Mouse (Mus musculus) ES-Bruce4 (cell line): ENCODE data around the gene Zbtb20. TPM values are rescaled to one million over a fixed set of nuclear protein-coding genes. Genes with fewer than 3 reads are reported as not detected.

Experiments
- H3K27ac ChIP-seq: 2 replicates; pipeline ENCODE4 v1.5.1; 2012; ENCODE audit warnings: low read length, inconsistent platforms; ENCODE audit not compliant: insufficient read depth
- H3K27me3 ChIP-seq: 2 replicates; pipeline ENCODE4 v1.6.1; 2012; ENCODE audit warnings: mild to moderate bottlenecking, low read length, inconsistent platforms; ENCODE audit not compliant: control insufficient read depth, poor library complexity, insufficient read depth, severe bottlenecking
- H3K36me3 ChIP-seq: 2 replicates; pipeline ENCODE4 v1.6.1; 2012; ENCODE audit warnings: inconsistent platforms, mild to moderate bottlenecking, low read length, moderate library complexity; ENCODE audit not compliant: control insufficient read depth, poor library complexity, insufficient read depth, severe bottlenecking
- H3K4me1 ChIP-seq: one replicate; pipeline ENCODE4 v1.8.1; 2011; ENCODE audit warnings: low read length; ENCODE audit not compliant: control insufficient read depth, insufficient read depth
- H3K4me3 ChIP-seq: 2 replicates; pipeline ENCODE4 v1.5.1; 2011; ENCODE audit warnings: low read depth, mild to moderate bottlenecking, low read length
- H3K9ac ChIP-seq: 2 replicates; pipeline ENCODE4 v1.6.1; 2012; ENCODE audit warnings: low read depth, mild to moderate bottlenecking, inconsistent platforms; ENCODE audit not compliant: poor library complexity, severe bottlenecking
- H3K9me3 ChIP-seq: replicated peaks from 2 replicates; pipeline ENCODE4 v1.6.1; 2012; ENCODE audit warnings: mild to moderate bottlenecking, low read length, inconsistent platforms; ENCODE audit not compliant: control insufficient read depth, poor library complexity, insufficient read depth, severe bottlenecking
- CTCF ChIP-seq: IDR thresholded peaks from one replicate; pipeline ENCODE4 v1.8.1; 2011; ENCODE audit warnings: low read depth, low read length
- EP300 ChIP-seq: IDR thresholded peaks from 2 replicates; pipeline ENCODE4 v1.6.1; 2011; ENCODE audit warnings: low read depth, low read length; ENCODE audit not compliant: insufficient read depth
- POLR2A ChIP-seq: IDR thresholded peaks from one replicate; pipeline ENCODE4 v1.8.1; 2011; ENCODE audit warnings: low read length; ENCODE audit not compliant: insufficient read depth
- polyA plus RNA-seq: library from polyadenylated mRNA; stranded (reverse); fragments of >200 nt; gene quantifications from 2 replicates; pipeline ENCODE4 v1.2.4, GENCODE M21; 2011; ENCODE audit warnings: low read depth; ENCODE audit not compliant: missing spikeins, insufficient read depth, insufficient read length

Zbtb20 gene
- polyA plus RNA-seq, 1 experiment = 9.9 TPM

DNA sequence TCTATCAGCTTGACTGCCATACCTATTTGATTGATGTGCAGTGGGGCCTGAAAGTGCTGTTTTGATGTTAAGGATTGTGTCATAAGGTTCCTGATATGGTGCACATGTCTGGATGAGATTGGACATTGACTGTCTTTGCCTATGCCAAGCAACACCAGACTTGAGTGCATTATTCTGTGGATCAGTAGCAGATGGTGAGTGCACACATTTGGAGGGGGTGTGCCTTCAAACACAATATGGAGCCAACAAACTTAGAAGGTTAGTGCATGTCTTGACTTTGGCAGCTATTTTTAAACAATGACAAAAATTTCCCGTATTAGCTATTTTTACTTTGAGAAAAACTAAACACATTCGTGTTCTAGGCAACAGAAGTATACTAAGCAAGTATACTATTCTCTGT is 299.1 kb downstream of the Zbtb20 start:
- no peaks in the 10 kb centered on the region for H3K9me3 ChIP-seq
- H3K27ac ChIP-seq = no peak overlapping the region
- H3K4me1 ChIP-seq = no peaks in the 10 kb centered on the region
- H3K9ac ChIP-seq = no peak overlapping the region
- H3K36me3 ChIP-seq = no peaks in the 10 kb centered on the region
- no peak overlapping the region for H3K4me3 ChIP-seq
- TF ChIP-seq EP300 = no peak
- TF ChIP-seq CTCF = no peak
- TF ChIP-seq POLR2A = no peak
- H3K27me3 ChIP-seq = no peaks in the 10 kb centered on the region

- no peak overlapping the region for H3K4me3 ChIP-seq
- H3K9ac ChIP-seq = no peak overlapping the region
- TF ChIP-seq CTCF (no peak), POLR2A (no peak), EP300 (no peak)
- H3K36me3 ChIP-seq = no peaks in the 10 kb centered on the region
- H3K27ac ChIP-seq = no peak overlapping the region
- no peaks in the 10 kb centered on the region for H3K27me3 ChIP-seq
- no peaks in the 10 kb centered on the region for H3K9me3 ChIP-seq
- no peaks in the 10 kb centered on the region for H3K4me1 ChIP-seq
Observed at GRCm38 (mm10) chr16:43181038-43181437, 305.4 kb downstream of the Zbtb20 start.

DNA sequence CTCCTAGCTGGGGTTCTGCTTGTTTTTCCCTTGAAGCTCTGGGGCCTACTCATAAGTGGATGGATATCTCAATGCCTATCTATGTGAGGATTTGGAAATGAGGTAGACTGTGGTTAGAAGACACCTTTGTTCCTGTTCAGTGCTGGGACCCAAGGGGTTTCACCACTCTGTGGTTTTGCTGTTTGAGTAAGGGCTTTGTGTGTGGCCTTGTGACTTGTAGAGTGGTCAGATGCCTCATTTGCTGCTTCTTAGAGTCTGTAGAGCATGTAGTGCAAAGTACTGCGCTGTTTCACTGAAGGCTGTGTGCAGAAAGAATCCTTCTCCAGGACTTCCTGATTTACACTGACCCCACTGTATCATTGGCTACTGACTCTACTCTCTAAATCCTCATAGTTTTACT is 314.7 kb downstream of the Zbtb20 start:
- Histone ChIP-seq H3K27me3 (no peaks in the 10 kb centered on the region), H3K4me1 (no peaks in the 10 kb centered on the region), H3K27ac (no peak overlapping the region), H3K36me3 (no peaks in the 10 kb centered on the region), H3K9me3 (no peaks in the 10 kb centered on the region), H3K9ac (no peak overlapping the region), H3K4me3 (no peak overlapping the region)
- TF ChIP-seq POLR2A (no peak), EP300 (no peak), CTCF (no peak)

DNA sequence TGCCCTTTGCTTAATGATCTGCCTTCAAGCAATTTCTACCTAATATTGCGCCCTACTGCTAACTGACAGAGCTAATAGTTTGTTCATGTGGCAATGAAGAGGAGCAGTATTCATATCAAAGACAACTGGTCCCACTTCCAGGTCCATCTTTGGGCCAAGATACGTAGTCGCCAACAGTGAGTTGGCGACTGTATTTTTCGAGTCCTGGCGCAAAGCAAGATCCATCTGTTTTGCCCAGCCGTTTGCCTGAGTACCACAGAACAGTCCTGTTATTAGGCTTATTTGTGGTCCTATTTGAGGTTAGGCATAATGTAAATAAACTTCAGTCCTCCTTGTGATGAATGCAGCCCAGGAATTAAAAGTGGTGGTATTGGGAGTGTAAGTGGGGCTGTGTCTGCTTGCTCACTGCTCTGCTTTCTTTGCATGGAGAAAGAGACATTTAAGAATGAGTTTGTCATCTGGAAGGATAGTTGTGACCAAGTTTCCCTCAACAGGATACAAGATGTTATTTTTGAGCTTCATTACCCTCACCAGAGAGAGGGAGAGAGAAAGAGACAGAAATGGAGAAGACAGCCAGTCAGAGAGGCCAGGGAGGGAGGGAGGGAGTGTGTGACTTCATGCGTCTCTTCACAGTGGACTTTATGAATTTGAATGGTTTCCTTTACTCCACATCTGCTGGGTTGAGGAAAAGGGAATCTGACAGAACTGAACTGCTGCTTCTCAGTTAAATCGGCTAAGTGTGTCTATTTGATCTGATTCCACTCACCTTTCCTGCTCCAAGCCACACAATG is 315.6 kb downstream of the Zbtb20 start:
- H3K27ac ChIP-seq = no peak overlapping the region
- TF ChIP-seq CTCF (no peak), POLR2A (no peak), EP300 (no peak)

DNA sequence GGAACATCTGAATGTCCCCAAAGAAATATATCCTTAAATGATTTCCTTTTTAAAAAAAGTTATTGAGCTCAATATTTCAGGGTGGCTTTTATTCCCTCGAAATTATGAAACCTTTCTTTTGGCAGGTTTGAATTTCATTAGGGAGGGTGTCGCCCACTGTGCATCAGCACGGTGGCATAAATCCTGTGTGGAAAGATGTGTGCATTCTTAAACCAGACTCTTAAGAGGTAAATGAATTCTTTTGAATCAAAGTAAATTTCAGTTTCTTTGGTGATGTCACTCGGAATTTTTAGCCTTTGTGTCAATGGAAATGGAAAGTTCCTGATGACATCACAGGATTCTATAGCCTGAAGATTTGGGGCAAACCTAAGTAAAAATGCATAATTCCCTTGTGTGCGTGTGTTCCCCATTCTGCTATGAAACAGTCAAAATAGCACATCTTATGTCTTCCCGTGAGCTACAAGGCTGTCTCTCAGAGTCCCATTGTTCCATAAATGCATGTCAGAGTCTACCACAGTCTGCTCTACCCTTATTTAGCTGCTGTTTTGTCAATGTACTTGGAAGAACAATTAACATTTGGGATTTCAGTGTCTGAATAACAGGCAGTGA is 318.1 kb downstream of the Zbtb20 start:
- Histone ChIP-seq H3K4me1 (no peaks in the 10 kb centered on the region), H3K9ac (no peak overlapping the region), H3K27ac (no peak overlapping the region), H3K36me3 (no peaks in the 10 kb centered on the region), H3K9me3 (no peaks in the 10 kb centered on the region), H3K4me3 (no peak overlapping the region), H3K27me3 (no peaks in the 10 kb centered on the region)
- TF ChIP-seq EP300 (no peak), CTCF (no peak), POLR2A (no peak)

More for the DNA sequence above, 315.6 kb downstream of the Zbtb20 start:
- Histone ChIP-seq H3K4me1 (no peaks in the 10 kb centered on the region), H3K9me3 (no peaks in the 10 kb centered on the region), H3K4me3 (no peak overlapping the region), H3K9ac (no peak overlapping the region), H3K27me3 (no peaks in the 10 kb centered on the region), H3K36me3 (no peaks in the 10 kb centered on the region)

DNA sequence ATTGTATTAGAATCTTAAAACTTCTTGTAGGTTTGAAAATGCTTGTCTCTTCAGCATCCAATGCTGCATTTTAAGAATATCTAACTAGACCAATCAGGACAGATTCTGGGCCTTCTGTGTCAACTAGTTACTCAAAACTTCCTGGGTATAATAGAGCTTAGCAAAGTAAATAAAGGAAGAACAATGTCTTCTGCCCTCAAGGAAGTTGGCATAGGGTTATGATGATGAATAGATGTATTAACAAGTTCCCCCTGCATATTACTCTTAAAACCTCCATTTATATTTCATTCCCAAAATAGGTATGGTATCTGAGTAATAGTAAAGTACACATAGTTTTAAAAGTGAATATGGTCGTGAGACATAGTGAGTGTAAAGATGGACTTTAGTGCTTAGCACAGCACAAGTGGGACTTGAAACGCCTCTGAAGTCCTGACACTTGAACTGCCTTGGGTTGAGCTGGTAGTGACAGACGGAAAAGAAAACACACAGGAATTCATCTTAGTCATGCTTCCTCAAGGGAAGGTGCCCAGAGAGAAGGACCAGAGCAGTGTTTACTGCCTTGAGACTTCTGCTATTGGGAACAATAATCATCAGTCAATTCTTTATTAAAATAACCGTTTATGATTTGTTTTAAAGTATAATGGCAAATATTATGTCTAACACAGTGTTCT is 341.8 kb downstream of the Zbtb20 start:
- TF ChIP-seq POLR2A (no peak), CTCF (no peak), EP300 (no peak)
- no peak overlapping the region for H3K9ac ChIP-seq
- H3K4me3 ChIP-seq = no peak overlapping the region
- no peaks in the 10 kb centered on the region for H3K9me3 ChIP-seq
- no peaks in the 10 kb centered on the region for H3K4me1 ChIP-seq
- H3K27ac ChIP-seq = no peak overlapping the region
- no peaks in the 10 kb centered on the region for H3K27me3 ChIP-seq
- no peaks in the 10 kb centered on the region for H3K36me3 ChIP-seq
